Mouse (Mus musculus): ENCODE data around the gene Hipk1. TPM values are rescaled to one million over a fixed set of nuclear protein-coding genes. Genes with fewer than 3 reads are reported as not detected.

Gene Hipk1
- polyA plus RNA-seq, 1 experiment: 16.7 TPM

DNA sequence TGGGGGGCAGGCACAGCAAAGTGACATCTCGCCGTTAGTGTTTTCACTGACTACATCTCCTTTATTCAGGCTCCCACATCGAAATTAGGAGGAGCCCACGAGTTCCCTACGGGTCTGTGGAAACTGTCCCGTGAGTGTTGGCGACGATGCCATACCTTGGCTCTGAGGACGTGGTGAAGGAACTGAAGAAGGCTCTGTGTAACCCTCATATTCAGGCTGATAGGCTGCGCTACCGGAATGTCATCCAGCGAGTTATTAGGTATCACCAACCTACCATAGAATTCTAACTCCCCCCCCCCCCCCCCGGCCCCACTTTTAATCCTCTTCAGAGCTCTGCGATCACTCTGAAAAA, 18.4 kb upstream of the Hipk1 start:
- TF ChIP-seq SRF (IDR thresholded peaks at IDR 0.05; ENCODE audit: control insufficient read depth, insufficient read length, low read depth) (no peak), MYOD1 (IDR thresholded peaks at IDR 0.05; ENCODE audit: control insufficient read depth in 1 of 3, insufficient read length in 2 of 3, low read depth in 2 of 3) (no peak), MAX (IDR thresholded peaks at IDR 0.05; ENCODE audit: low read depth) (no peak), TCF12 (IDR thresholded peaks at IDR 0.05; ENCODE audit: insufficient read depth, poor library complexity, severe bottlenecking) (no peak), MYOG (IDR thresholded peaks at IDR 0.05; ENCODE audit: control insufficient read depth in 1 of 3, insufficient read depth in 1 of 3, insufficient read length in 2 of 3, low read depth in 2 of 3) (no peak), REST (IDR thresholded peaks at IDR 0.05; ENCODE audit: insufficient read depth, insufficient read length) (no peak), POLR2AphosphoS2 (IDR thresholded peaks at IDR 0.05; ENCODE audit: insufficient read length, low read depth) (no peak), CEBPB (IDR thresholded peaks at IDR 0.05; ENCODE audit: insufficient read depth, poor library complexity, severe bottlenecking) (no peak), TCF3 (IDR thresholded peaks at IDR 0.05; ENCODE audit: insufficient read length, low read depth) (no peak)
- H3ac ChIP-seq (ENCODE audit: control insufficient read depth, insufficient read length): peak overlapping the region; percentile 31
- peak overlapping the region; percentile 76 for H3K4me2 ChIP-seq (ENCODE audit: low read depth)
- no peaks in the 10 kb centered on the region for H3K27me3 ChIP-seq (ENCODE audit: control insufficient read depth, insufficient read depth, insufficient read length)
- peaks cover 16% of the 10 kb centered on the region for H3K79me2 ChIP-seq (ENCODE audit: control insufficient read depth, insufficient read depth)
- H3K4me3 ChIP-seq: peak overlapping the region; percentile 93
- H3K36me3 ChIP-seq (ENCODE audit: control insufficient read depth, insufficient read depth): peaks cover 3% of the 10 kb centered on the region

DNA sequence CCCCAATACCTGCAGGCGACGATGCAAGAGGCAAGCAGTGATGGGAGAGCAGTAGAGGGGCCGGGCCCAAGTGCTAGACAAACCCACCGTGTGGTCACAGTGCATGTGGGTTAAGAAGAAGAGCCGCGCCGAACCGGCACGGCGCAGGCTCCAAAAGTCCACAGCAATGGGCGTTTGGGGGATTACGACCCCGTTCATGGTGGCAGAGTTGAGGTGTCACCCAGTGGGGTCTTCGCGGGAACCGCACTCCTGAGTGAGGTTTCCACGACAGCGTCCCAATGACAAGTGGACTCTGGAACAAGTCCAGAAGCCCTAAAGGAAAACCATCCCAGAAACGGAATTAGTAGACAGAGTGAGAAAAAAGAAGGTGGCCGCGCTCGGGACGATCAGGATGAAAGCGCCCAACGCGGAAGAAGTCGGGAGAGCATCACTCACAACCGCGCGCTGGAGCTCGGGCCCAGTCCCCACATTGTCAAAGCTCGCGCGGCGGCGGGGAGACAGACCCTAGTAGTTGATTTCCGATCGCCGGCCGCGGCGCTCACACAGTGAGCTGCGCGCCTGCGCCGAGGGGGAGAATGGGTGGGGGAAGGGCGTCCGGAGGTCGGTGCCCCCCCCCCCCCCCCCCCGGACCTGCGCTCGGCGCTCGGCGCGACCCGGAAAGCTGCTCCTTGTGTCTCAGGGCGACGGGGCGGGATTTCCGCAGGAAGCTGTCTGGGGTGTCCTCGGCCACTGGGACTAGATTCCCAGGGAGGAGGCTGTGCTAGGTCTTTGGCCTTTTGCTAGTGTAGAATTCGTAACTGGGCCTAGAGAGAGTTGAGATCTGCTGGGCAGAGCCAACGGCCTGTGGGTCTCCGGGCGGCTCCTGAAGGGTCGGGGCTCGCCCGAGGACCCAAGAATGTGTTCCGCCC, 17.8 kb upstream of the Hipk1 start, which contains the start of the genes Dclre1b, Ap4b1 and Gm43064:
TSS of gene Dclre1b (minus strand) at position 554 of the 908 bp plus-strand sequence.
TSS of gene Ap4b1 (plus strand) at position 630 of the 908 bp plus-strand sequence.
TSS of gene Gm43064 (plus strand) at position 683 of the 908 bp plus-strand sequence.
- H3ac ChIP-seq (ENCODE audit: control insufficient read depth, insufficient read length): peak within 1 kb of the TSS; percentile 31
- peak within 1 kb of the TSS; percentile 93 for H3K4me2 ChIP-seq (ENCODE audit: low read depth)
- TF ChIP-seq SRF (IDR thresholded peaks at IDR 0.05; ENCODE audit: control insufficient read depth, insufficient read length, low read depth) (peak; percentile 56), POLR2AphosphoS2 (IDR thresholded peaks at IDR 0.05; ENCODE audit: insufficient read length, low read depth) (peak; percentile 71), TCF12 (IDR thresholded peaks at IDR 0.05; ENCODE audit: insufficient read depth, poor library complexity, severe bottlenecking) (no peak), E2F4 (IDR thresholded peaks at IDR 0.05; ENCODE audit: insufficient read depth) (peak; percentile 92), POLR2A (IDR thresholded peaks at IDR 0.05; ENCODE audit: insufficient read length, low read depth) (peak; percentile 71), MYOD1 (IDR thresholded peaks at IDR 0.05; ENCODE audit: control insufficient read depth in 1 of 3, insufficient read length in 2 of 3, low read depth in 2 of 3) (peak in 1 of 3 experiments; percentile 12), MYOG (IDR thresholded peaks at IDR 0.05; ENCODE audit: control insufficient read depth in 1 of 3, insufficient read depth in 1 of 3, insufficient read length in 2 of 3, low read depth in 2 of 3) (no peak), TCF3 (IDR thresholded peaks at IDR 0.05; ENCODE audit: insufficient read length, low read depth) (no peak)
- peak within 1 kb of the TSS; percentile 93 for H3K4me3 ChIP-seq
- peaks cover 16% of the 10 kb centered on the region for H3K79me2 ChIP-seq (ENCODE audit: control insufficient read depth, insufficient read depth)
- H3K36me3 ChIP-seq (ENCODE audit: control insufficient read depth, insufficient read depth): peaks cover 6% of the 10 kb centered on the region
- H3K27me3 ChIP-seq (ENCODE audit: control insufficient read depth, insufficient read depth, insufficient read length): no peaks in the 10 kb centered on the region

GRCm38 (mm10) chr3:103805671-103806070, 14.3 kb upstream of the Hipk1 start:
- no peak overlapping the region for H3K4me3 ChIP-seq
- TF ChIP-seq TCF12 (IDR thresholded peaks at IDR 0.05; ENCODE audit: insufficient read depth, poor library complexity, severe bottlenecking) (no peak), USF1 (IDR thresholded peaks at IDR 0.05; ENCODE audit: low read depth) (no peak), MYOD1 (IDR thresholded peaks at IDR 0.05; ENCODE audit: control insufficient read depth in 1 of 3, insufficient read length in 2 of 3, low read depth in 2 of 3) (no peak), CEBPB (IDR thresholded peaks at IDR 0.05; ENCODE audit: insufficient read depth, poor library complexity, severe bottlenecking) (no peak), MYOG (IDR thresholded peaks at IDR 0.05; ENCODE audit: control insufficient read depth in 1 of 3, insufficient read depth in 1 of 3, insufficient read length in 2 of 3, low read depth in 2 of 3) (no peak), REST (IDR thresholded peaks at IDR 0.05; ENCODE audit: insufficient read depth, insufficient read length) (no peak), POLR2AphosphoS2 (IDR thresholded peaks at IDR 0.05; ENCODE audit: insufficient read length, low read depth) (no peak), TCF3 (IDR thresholded peaks at IDR 0.05; ENCODE audit: insufficient read length, low read depth) (no peak), E2F4 (IDR thresholded peaks at IDR 0.05; ENCODE audit: insufficient read depth) (no peak), MAX (IDR thresholded peaks at IDR 0.05; ENCODE audit: low read depth) (no peak), POLR2A (IDR thresholded peaks at IDR 0.05; ENCODE audit: insufficient read length, low read depth) (no peak), SRF (IDR thresholded peaks at IDR 0.05; ENCODE audit: control insufficient read depth, insufficient read length, low read depth) (no peak)
- H3K4me2 ChIP-seq (ENCODE audit: low read depth): no peak overlapping the region
- H3ac ChIP-seq (ENCODE audit: control insufficient read depth, insufficient read length): no peak overlapping the region
- peaks cover 16% of the 10 kb centered on the region for H3K79me2 ChIP-seq (ENCODE audit: control insufficient read depth, insufficient read depth)
- H3K36me3 ChIP-seq (ENCODE audit: control insufficient read depth, insufficient read depth): peaks cover 22% of the 10 kb centered on the region
- no peaks in the 10 kb centered on the region for H3K27me3 ChIP-seq (ENCODE audit: control insufficient read depth, insufficient read depth, insufficient read length)

DNA sequence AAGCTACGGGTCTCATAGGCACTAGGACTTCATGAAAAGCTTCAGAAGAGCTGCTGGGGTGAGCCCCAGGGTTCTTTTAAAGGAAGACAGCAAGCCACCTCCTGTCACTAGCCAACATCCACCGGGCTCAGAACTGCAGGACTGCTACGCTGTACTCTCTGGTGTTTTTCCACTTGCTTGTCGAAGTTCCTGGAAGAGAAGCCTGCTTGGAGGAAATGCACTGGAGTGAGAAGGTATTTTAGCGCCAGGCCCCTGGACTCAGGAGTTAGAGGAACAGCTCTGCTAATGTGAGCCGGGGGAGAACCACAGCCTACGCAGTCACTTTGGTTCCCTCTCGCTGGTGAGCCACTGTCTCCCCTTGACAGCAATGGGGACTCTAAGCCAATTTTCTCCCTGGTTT, 11.5 kb upstream of the Hipk1 start:
- H3K27me3 ChIP-seq (ENCODE audit: control insufficient read depth, insufficient read depth, insufficient read length): no peaks in the 10 kb centered on the region
- no peaks in the 10 kb centered on the region for H3K79me2 ChIP-seq (ENCODE audit: control insufficient read depth, insufficient read depth)
- H3ac ChIP-seq (ENCODE audit: control insufficient read depth, insufficient read length): no peak overlapping the region
- H3K36me3 ChIP-seq (ENCODE audit: control insufficient read depth, insufficient read depth): peaks cover 22% of the 10 kb centered on the region
- no peak overlapping the region for H3K4me2 ChIP-seq (ENCODE audit: low read depth)
- no peak overlapping the region for H3K4me3 ChIP-seq
- TF ChIP-seq TCF12 (IDR thresholded peaks at IDR 0.05; ENCODE audit: insufficient read depth, poor library complexity, severe bottlenecking) (no peak), USF1 (IDR thresholded peaks at IDR 0.05; ENCODE audit: low read depth) (no peak), POLR2AphosphoS2 (IDR thresholded peaks at IDR 0.05; ENCODE audit: insufficient read length, low read depth) (no peak), CEBPB (IDR thresholded peaks at IDR 0.05; ENCODE audit: insufficient read depth, poor library complexity, severe bottlenecking) (no peak), MYOD1 (IDR thresholded peaks at IDR 0.05; ENCODE audit: control insufficient read depth in 1 of 3, insufficient read length in 2 of 3, low read depth in 2 of 3) (no peak), TCF3 (IDR thresholded peaks at IDR 0.05; ENCODE audit: insufficient read length, low read depth) (no peak), POLR2A (IDR thresholded peaks at IDR 0.05; ENCODE audit: insufficient read length, low read depth) (no peak), MYOG (IDR thresholded peaks at IDR 0.05; ENCODE audit: control insufficient read depth in 1 of 3, insufficient read depth in 1 of 3, insufficient read length in 2 of 3, low read depth in 2 of 3) (no peak), REST (IDR thresholded peaks at IDR 0.05; ENCODE audit: insufficient read depth, insufficient read length) (no peak), MAX (IDR thresholded peaks at IDR 0.05; ENCODE audit: low read depth) (no peak), SRF (IDR thresholded peaks at IDR 0.05; ENCODE audit: control insufficient read depth, insufficient read length, low read depth) (no peak), E2F4 (IDR thresholded peaks at IDR 0.05; ENCODE audit: insufficient read depth) (no peak)

All from myocyte (in vitro differentiated cells).